Mouse (Mus musculus): Measurements from ENCODE around the gene Mpg.
A peak's percentile ranks its signal among the peaks of the same experiment; 100 is the strongest.

Gene Mpg

GRCm38 (mm10) chr11:32201922-32202685, 24.2 kb upstream of the Mpg start:
- DNase-seq (ENCODE audit: low read depth, low spot score), result no peak

- DNase-seq (ENCODE audit: low read depth, low spot score), result peak; percentile 99
Observed at GRCm38 (mm10) chr11:32205058-32205873, 21.0 kb upstream of the Mpg start, which contains the start of gene Snrnp25. Gene Snrnp25, plus strand, starts transcription at chr11:32205415.

- DNase-seq (ENCODE audit: low read depth, low spot score), result no peak
Observed at GRCm38 (mm10) chr11:32210623-32211022, 15.7 kb upstream of the Mpg start.

GRCm38 (mm10) chr11:32215372-32216162, 10.7 kb upstream of the Mpg start:
- DNase-seq (ENCODE audit: low read depth, low spot score), result no peak

- DNase-seq (ENCODE audit: low read depth, low spot score), result peak; percentile 92
Observed at GRCm38 (mm10) chr11:32216851-32217250, 9.5 kb upstream of the Mpg start.

- DNase-seq (ENCODE audit: low read depth, low spot score), result peak; percentile 70
Observed at GRCm38 (mm10) chr11:32218501-32219050, 7.7 kb upstream of the Mpg start.

- no peak for DNase-seq (ENCODE audit: low read depth, low spot score)
Observed at GRCm38 (mm10) chr11:32219287-32219686, 7.0 kb upstream of the Mpg start.

- DNase-seq (ENCODE audit: low read depth, low spot score), result peak; percentile 57
Observed at GRCm38 (mm10) chr11:32220607-32221224, 5.6 kb upstream of the Mpg start.

- peak; percentile 89 for DNase-seq (ENCODE audit: low read depth, low spot score)
Observed at GRCm38 (mm10) chr11:32221225-32221950, 4.9 kb upstream of the Mpg start.

- peak; percentile 63 for DNase-seq (ENCODE audit: low read depth, low spot score)
Observed at GRCm38 (mm10) chr11:32221951-32222409, 4.3 kb upstream of the Mpg start, which contains the start of gene Rhbdf1. Gene Rhbdf1, minus strand, starts transcription at chr11:32222300.

- peak; percentile 73 for DNase-seq (ENCODE audit: low read depth, low spot score)
Observed at GRCm38 (mm10) chr11:32222570-32223194, 3.6 kb upstream of the Mpg start.

- peak; percentile 48 for DNase-seq (ENCODE audit: low read depth, low spot score)
Observed at GRCm38 (mm10) chr11:32223297-32223967, 2.9 kb upstream of the Mpg start.

GRCm38 (mm10) chr11:32224468-32225139, 1.7 kb upstream of the Mpg start:
- no peak for DNase-seq (ENCODE audit: low read depth, low spot score)

GRCm38 (mm10) chr11:32225222-32226104, 842 bp upstream of the Mpg start:
- no peak for DNase-seq (ENCODE audit: low read depth, low spot score)

GRCm38 (mm10) chr11:32227041-32227440, 736 bp downstream of the Mpg start:
- DNase-seq (ENCODE audit: low read depth, low spot score), result no peak

GRCm38 (mm10) chr11:32227555-32227954, 1.2 kb downstream of the Mpg start:
- DNase-seq (ENCODE audit: low read depth, low spot score), result no peak

- DNase-seq (ENCODE audit: low read depth, low spot score), result no peak
Observed at GRCm38 (mm10) chr11:32228292-32228845, 2.1 kb downstream of the Mpg start.
